Mouse (Mus musculus) hindbrain, embryonic 12.5 days (tissue): ENCODE measurements around the gene Tcte1. TPM values are rescaled to one million over a fixed set of nuclear protein-coding genes. Genes with fewer than 3 reads are reported as not detected.

Experiments
- ATAC-seq: fragments of 200-750 bp; cut with Nextera tagmentation; 2 replicates; pipeline ENCODE4 v1.8.0; 2017; ENCODE audit warnings: moderate TSS enrichment; ENCODE audit not compliant: low FRiP score
- H3K27ac ChIP-seq: fragments of 300-500 bp; sonication (generic); 2 replicates; pipeline ENCODE4 v1.5.1; 2016; ENCODE audit warnings: mild to moderate bottlenecking
- H3K27me3 ChIP-seq: fragments of 300-500 bp; sonication (generic); 2 replicates; pipeline ENCODE4 v1.6.1; 2016; ENCODE audit warnings: mild to moderate bottlenecking
- H3K36me3 ChIP-seq: fragments of 300-500 bp; sonication (generic); 2 replicates; pipeline ENCODE4 v1.6.1; 2016; ENCODE audit warnings: mild to moderate bottlenecking
- H3K4me1 ChIP-seq: fragments of 300-500 bp; sonication (generic); 2 replicates; pipeline ENCODE4 v1.6.1; 2016
- H3K4me2 ChIP-seq: fragments of 300-500 bp; sonication (generic); replicated peaks from 2 replicates; pipeline ENCODE4 v1.6.1; 2016; ENCODE audit warnings: mild to moderate bottlenecking
- H3K4me3 ChIP-seq: fragments of 300-500 bp; sonication (generic); 2 replicates; pipeline ENCODE4 v1.5.1; 2016; ENCODE audit warnings: mild to moderate bottlenecking
- H3K9ac ChIP-seq: fragments of 300-500 bp; sonication (generic); 2 replicates; pipeline ENCODE4 v1.6.1; 2016; ENCODE audit warnings: mild to moderate bottlenecking, moderate library complexity
- H3K9me3 ChIP-seq: fragments of 300-500 bp; sonication (generic); replicated peaks from 2 replicates; pipeline ENCODE4 v1.6.1; 2016; ENCODE audit warnings: mild to moderate bottlenecking
- WGBS: fragments of 180-500 bp; shearing (Covaris S2); methylation state at CpG from one replicate; pipeline ENCODE4 v1.1.7; 2016; 5-methylcytosine and 5-hydroxymethylcytosine counted together
- polyA plus RNA-seq: library from polyadenylated mRNA; unstranded; fragments of >200 nt; fragmentation: Nextera tagmentation; extraction: Ambion mirVana; gene quantifications from 2 replicates; pipeline ENCODE4 v1.2.1, GENCODE M21; 2016

Gene Tcte1
- polyA plus RNA-seq, 1 experiment from 2014 or later: 2.3 TPM

- Histone ChIP-seq H3K9me3 (no peaks in the 10 kb centered on the region), H3K36me3 (peaks cover 39% of the 10 kb centered on the region), H3K27ac (no peak overlapping the region), H3K9ac (no peak overlapping the region), H3K27me3 (no peaks in the 10 kb centered on the region), H3K4me1 (0 out of 2 replicates have a peak, but pooled peaks cover 5% of the 10 kb centered on the region), H3K4me2 (no peak overlapping the region), H3K4me3 (no peak overlapping the region)
- 53% methylated on average over 8 of the region's 8 CpGs for WGBS
- peak; percentile 21; the same call in 1 of the 2 replicates for ATAC-seq
These were observed 6.7 kb upstream of the Tcte1 start for GRCm38 (mm10) chr17:45516488-45516887.

GRCm38 (mm10) chr17:45517135-45517534 is 6.1 kb upstream of the Tcte1 start:
- Histone ChIP-seq H3K36me3 (peaks cover 39% of the 10 kb centered on the region), H3K9me3 (no peaks in the 10 kb centered on the region), H3K4me3 (no peak overlapping the region), H3K27ac (no peak overlapping the region), H3K4me1 (0 out of 2 replicates have a peak, but pooled peaks cover 5% of the 10 kb centered on the region), H3K27me3 (no peaks in the 10 kb centered on the region), H3K4me2 (no peak overlapping the region), H3K9ac (no peak overlapping the region)
- peak; percentile 27; the same call in 1 of the 2 replicates for ATAC-seq
- 90% methylated on average over 21 of the region's 21 CpGs for WGBS

GRCm38 (mm10) chr17:45517549-45518215 is 5.6 kb upstream of the Tcte1 start:
- Histone ChIP-seq H3K36me3 (peaks cover 39% of the 10 kb centered on the region), H3K9me3 (no peaks in the 10 kb centered on the region), H3K4me3 (no peak overlapping the region), H3K27ac (no peak overlapping the region), H3K9ac (no peak overlapping the region), H3K4me1 (peaks cover 8% of the 10 kb centered on the region), H3K27me3 (no peaks in the 10 kb centered on the region), H3K4me2 (no peak overlapping the region)
- ATAC-seq: no peak
- WGBS: 91% methylated on average over 28 of the region's 28 CpGs

DNA sequence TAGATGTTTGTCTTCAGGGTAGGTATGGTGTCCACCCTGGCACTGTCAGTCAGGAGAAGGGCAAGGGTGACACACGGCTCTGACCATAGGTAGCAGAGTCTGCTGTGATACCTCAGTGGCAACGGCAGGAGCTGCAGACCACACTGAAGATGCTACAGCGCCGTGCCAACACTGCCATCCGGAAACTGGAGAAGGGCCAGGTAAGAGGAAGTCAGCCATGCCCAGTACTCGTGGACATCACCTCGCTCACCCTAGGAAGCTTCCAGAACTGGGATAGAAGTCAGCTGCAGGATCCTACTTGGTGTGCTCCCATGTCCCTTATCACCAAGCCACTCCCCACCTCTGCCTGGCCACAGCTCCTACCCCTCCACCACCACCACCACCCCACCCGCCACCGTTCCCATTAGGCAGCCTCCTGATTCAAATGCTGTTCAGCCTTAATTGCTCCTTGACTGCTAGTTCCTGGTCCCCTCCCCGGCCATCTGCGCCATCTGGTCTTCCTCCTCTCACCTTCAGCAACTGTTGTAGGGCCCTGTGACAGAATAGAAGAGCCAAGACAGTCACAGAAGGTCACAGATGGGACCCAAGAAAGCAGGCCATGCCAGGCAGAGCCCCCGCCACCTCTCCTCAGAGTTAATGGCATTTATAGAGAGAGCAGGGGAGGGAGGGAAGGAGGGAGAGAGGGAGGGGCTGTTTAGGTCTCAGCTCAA is 4.3 kb upstream of the Tcte1 start:
- 0 out of 2 replicates have a peak overlapping the region, but pooled peaks have one; percentile 9 for H3K27ac ChIP-seq
- no peak overlapping the region for H3K4me3 ChIP-seq
- H3K4me2 ChIP-seq: no peak overlapping the region
- 85% methylated on average over 12 of the region's 12 CpGs for WGBS
- H3K9me3 ChIP-seq: no peaks in the 10 kb centered on the region
- peaks cover 35% of the 10 kb centered on the region for H3K36me3 ChIP-seq
- no peak for ATAC-seq
- no peak overlapping the region for H3K9ac ChIP-seq
- H3K4me1 ChIP-seq: peaks cover 19% of the 10 kb centered on the region
- peaks cover 4% of the 10 kb centered on the region; the same call in 1 of the 2 replicates for H3K27me3 ChIP-seq

DNA sequence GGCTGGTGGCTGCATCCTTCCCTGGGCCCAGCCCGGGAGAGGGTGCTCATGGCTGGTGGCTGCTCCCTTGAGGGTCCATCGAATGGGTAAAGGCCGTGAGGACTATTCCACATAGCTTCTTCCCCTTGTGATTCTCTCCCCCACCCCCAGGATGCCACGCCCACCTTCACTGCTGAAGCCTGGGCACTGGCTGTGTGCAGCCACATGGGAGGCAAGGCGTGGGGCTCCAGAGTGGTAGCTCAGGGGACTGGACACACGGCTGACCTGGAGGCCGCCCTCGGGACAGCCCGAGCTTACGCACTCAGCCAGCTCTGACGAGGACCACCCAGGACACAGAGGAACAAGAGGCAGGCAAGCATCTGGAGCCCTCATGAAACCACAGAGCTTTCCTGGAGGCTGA is 3.1 kb upstream of the Tcte1 start:
- Histone ChIP-seq H3K4me2 (no peak overlapping the region), H3K9ac (no peak overlapping the region), H3K27me3 (peaks cover 15% of the 10 kb centered on the region; the same call in 1 of the 2 replicates), H3K9me3 (no peaks in the 10 kb centered on the region), H3K4me3 (no peak overlapping the region), H3K27ac (no peak overlapping the region), H3K36me3 (peaks cover 31% of the 10 kb centered on the region), H3K4me1 (peaks cover 19% of the 10 kb centered on the region)
- ATAC-seq: no peak
- WGBS: 86% methylated on average over 11 of the region's 11 CpGs

DNA sequence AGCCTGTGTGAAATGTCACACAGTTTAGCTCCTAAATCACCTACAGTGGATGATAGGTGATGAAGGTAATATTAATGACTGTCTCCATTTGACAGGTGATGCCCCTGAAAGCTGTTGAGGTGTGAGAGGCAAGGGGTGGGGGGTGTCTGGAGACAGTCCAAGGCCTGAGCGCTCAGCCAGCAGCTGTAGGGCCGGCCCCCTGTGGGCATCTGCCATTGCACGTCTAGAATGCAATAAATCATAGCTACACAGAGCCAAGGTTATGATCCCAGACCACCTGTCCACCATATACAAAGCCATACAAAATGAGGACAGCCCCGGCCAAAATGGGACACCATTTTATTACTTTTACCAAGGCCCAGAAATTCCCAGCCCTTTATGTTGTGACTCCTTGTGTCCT is 1.7 kb downstream of the Tcte1 start:
- no peak overlapping the region for H3K4me2 ChIP-seq
- H3K9me3 ChIP-seq: no peaks in the 10 kb centered on the region
- no peak overlapping the region for H3K4me3 ChIP-seq
- WGBS: 60% methylated on average over 4 of the region's 4 CpGs
- H3K36me3 ChIP-seq: peaks cover 12% of the 10 kb centered on the region
- ATAC-seq: no peak
- H3K27ac ChIP-seq: no peak overlapping the region
- H3K9ac ChIP-seq: no peak overlapping the region
- H3K4me1 ChIP-seq: peaks cover 14% of the 10 kb centered on the region
- peaks cover 31% of the 10 kb centered on the region for H3K27me3 ChIP-seq

- no peak overlapping the region for H3K27ac ChIP-seq
- H3K4me1 ChIP-seq: peaks cover 14% of the 10 kb centered on the region
- no peak for ATAC-seq
- H3K36me3 ChIP-seq: no peaks in the 10 kb centered on the region
- no peak overlapping the region for H3K4me2 ChIP-seq
- no peaks in the 10 kb centered on the region for H3K9me3 ChIP-seq
- H3K4me3 ChIP-seq: no peak overlapping the region
- 21% methylated on average over 5 of the region's 5 CpGs for WGBS
- H3K9ac ChIP-seq: no peak overlapping the region
- peaks cover 40% of the 10 kb centered on the region for H3K27me3 ChIP-seq
These were observed 3.3 kb downstream of the Tcte1 start for GRCm38 (mm10) chr17:45526571-45526970.

GRCm38 (mm10) chr17:45530346-45530782 is 7.1 kb downstream of the Tcte1 start:
- Histone ChIP-seq H3K9ac (no peak overlapping the region), H3K9me3 (no peaks in the 10 kb centered on the region), H3K4me3 (no peak overlapping the region), H3K27me3 (peaks cover 57% of the 10 kb centered on the region), H3K36me3 (no peaks in the 10 kb centered on the region), H3K4me1 (no peaks in the 10 kb centered on the region), H3K27ac (no peak overlapping the region), H3K4me2 (no peak overlapping the region)
- ATAC-seq: no peak
- WGBS: 45% methylated on average over 13 of the region's 13 CpGs

DNA sequence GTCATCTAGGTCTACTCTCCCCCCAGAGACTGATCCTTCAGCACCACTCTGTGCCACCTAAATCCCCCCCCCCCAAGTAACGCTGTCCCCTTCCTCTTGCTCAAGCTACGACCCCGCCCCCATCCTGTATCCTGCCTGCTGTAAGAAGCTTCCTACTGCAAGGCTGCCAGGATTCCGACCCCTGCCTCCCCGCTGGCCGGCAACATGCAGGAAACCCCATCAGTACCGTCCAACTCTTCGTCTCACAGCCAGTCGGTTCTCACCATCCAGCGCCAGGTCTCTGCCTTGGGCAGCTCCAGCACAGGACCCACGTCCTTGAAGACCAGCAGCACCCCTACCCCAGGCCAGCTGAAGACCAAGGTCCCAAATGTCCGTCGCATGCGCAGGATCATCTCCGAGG is 9.7 kb downstream of the Tcte1 start:
- Histone ChIP-seq H3K27ac (no peak overlapping the region), H3K27me3 (peaks cover 74% of the 10 kb centered on the region), H3K9ac (no peak overlapping the region), H3K36me3 (no peaks in the 10 kb centered on the region), H3K4me1 (no peaks in the 10 kb centered on the region), H3K4me3 (no peak overlapping the region), H3K9me3 (no peaks in the 10 kb centered on the region), H3K4me2 (no peak overlapping the region)
- WGBS: 59% methylated on average over 15 of the region's 15 CpGs
- ATAC-seq: no peak

DNA sequence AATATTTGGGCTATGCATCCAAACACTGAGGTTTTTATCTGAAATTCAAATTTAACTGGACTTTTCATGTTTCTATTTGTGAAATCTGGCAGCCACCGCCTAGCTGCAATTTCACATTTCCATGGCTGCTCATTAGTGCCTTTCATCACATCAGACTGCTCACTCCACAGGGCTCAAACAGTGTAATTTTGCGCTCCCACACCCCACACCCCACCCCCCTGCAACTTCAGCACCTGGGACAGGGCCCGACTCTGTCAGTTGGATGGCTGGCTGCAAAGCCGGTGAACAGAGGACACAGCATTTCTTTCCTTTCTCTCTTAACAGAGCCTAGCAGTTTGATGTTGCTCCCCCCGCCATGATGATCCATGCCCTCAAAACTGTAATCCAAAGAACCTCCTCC is 13.0 kb downstream of the Tcte1 start:
- no peaks in the 10 kb centered on the region for H3K9me3 ChIP-seq

DNA sequence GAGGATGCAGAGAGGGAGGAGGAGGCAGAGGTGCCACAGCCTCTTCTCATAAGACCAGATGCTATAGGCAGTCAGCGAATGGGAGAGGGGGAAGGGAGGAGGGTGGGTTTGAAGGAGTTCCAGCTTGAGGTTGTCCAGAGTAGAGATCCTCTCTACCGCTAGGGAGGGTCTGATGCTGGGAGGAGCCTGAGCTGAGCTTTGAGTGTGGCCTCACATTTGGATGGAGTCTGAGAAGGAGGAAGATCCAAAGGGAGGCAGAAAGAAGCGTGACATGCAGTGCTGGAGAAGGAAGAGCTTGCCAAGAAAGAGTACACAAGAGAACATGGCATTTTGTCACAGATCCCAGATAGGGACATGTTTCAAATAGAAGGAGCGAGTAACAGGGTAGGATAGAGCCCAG is 15.2 kb downstream of the Tcte1 start:
- H3K4me2 ChIP-seq: no peak overlapping the region
- no peaks in the 10 kb centered on the region for H3K9me3 ChIP-seq
- peaks cover 82% of the 10 kb centered on the region for H3K27me3 ChIP-seq
- no peak overlapping the region for H3K27ac ChIP-seq
- H3K4me1 ChIP-seq: no peaks in the 10 kb centered on the region; the same call in 1 of the 2 replicates
- no peak for ATAC-seq
- no peak overlapping the region for H3K4me3 ChIP-seq
- no peaks in the 10 kb centered on the region for H3K36me3 ChIP-seq
- WGBS: 62% methylated on average over 4 of the region's 4 CpGs
- no peak overlapping the region for H3K9ac ChIP-seq

More for the DNA sequence above, 13.0 kb downstream of the Tcte1 start:
- no peaks in the 10 kb centered on the region for H3K36me3 ChIP-seq
- 18% methylated on average over 5 of the region's 5 CpGs for WGBS
- no peak overlapping the region for H3K4me3 ChIP-seq
- no peak overlapping the region for H3K4me2 ChIP-seq
- H3K27ac ChIP-seq: no peak overlapping the region
- peaks cover 78% of the 10 kb centered on the region for H3K27me3 ChIP-seq
- no peak overlapping the region for H3K9ac ChIP-seq
- H3K4me1 ChIP-seq: no peaks in the 10 kb centered on the region
- ATAC-seq: no peak

DNA sequence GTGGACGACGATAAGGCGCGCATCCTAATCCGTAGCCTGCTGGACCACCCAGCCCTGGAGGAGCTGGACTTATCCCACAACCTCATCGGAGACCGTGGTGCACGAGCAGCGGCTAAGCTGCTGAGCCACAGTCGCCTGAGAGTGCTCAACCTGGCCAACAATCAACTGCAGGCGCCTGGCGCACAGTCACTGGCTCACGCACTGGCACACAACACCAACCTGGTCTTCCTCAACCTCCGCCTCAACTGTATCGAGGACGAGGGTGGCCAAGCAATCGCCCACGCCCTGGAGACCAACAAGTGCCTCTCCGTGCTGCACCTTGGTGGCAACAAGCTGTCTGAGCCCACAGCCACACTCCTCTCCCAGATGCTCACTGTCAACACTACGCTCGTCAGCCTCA is 16.4 kb downstream of the Tcte1 start:
- no peak overlapping the region for H3K4me2 ChIP-seq
- ATAC-seq: no peak
- H3K4me1 ChIP-seq: peaks cover 12% of the 10 kb centered on the region
- no peak overlapping the region for H3K9ac ChIP-seq
- WGBS: 76% methylated on average over 21 of the region's 21 CpGs
- no peak overlapping the region for H3K27ac ChIP-seq
- H3K4me3 ChIP-seq: no peak overlapping the region
- H3K9me3 ChIP-seq: no peaks in the 10 kb centered on the region
- H3K27me3 ChIP-seq: peaks cover 84% of the 10 kb centered on the region
- H3K36me3 ChIP-seq: peaks cover 4% of the 10 kb centered on the region; the same call in 1 of the 2 replicates
